Mouse (Mus musculus) C2C12 (cell line): Measurements from ENCODE around the gene Dcst2.

Source experiments
- CEBPB ChIP-seq: IDR thresholded peaks from one replicate; pipeline ENCODE4 v1.6.1; 2011; ENCODE audit warnings: low read depth, mild to moderate bottlenecking, control low read depth, moderate library complexity
- CTCF ChIP-seq: IDR thresholded peaks from one replicate; pipeline ENCODE4 v1.5.1; 2011; ENCODE audit not compliant: control insufficient read depth, insufficient read depth, insufficient read length
- FOSL1 ChIP-seq: IDR thresholded peaks from one replicate; pipeline ENCODE4 v1.8.0; 2011; ENCODE audit warnings: mild to moderate bottlenecking, low read length; ENCODE audit not compliant: poor library complexity, insufficient read depth, severe bottlenecking
- MAX ChIP-seq: IDR thresholded peaks from one replicate; pipeline ENCODE4 v1.6.1; 2011; ENCODE audit warnings: mild to moderate bottlenecking, control low read depth
- MYOD1 ChIP-seq: IDR thresholded peaks from one replicate; pipeline ENCODE4 v1.6.1; 2011; ENCODE audit warnings: low read depth; ENCODE audit not compliant: control insufficient read depth, insufficient read length
- MYOG ChIP-seq: IDR thresholded peaks from one replicate; pipeline ENCODE4 v1.6.1; 2011; ENCODE audit not compliant: control insufficient read depth, insufficient read length; ENCODE audit errors: extremely low read depth
- USF1 ChIP-seq: IDR thresholded peaks from one replicate; pipeline ENCODE4 v1.6.1; 2011; ENCODE audit warnings: low read depth, mild to moderate bottlenecking, control low read depth, moderate library complexity

DNA sequence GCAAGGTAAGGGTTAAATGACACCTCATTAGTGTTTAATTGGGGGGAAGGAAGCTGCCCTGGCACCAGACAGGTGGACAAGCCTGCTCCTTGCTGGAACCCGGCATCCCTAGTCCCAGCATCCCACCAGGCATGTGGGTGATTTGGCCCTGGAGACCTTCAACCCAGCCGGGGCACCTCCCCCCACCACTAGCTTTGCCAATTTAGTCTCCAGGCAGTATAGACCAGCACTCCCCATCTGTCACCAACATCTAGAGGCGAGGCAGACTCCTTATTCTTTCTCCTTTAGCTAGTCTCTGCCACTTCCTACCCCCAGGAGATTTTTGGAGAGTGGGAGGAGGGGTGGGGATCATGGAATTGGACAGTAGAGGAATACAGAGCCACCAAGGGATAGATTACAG is 31.4 kb upstream of the Dcst2 start:
- TF ChIP-seq CTCF (no peak), MAX (no peak), MYOG (no peak), MYOD1 (no peak), USF1 (no peak), FOSL1 (no peak), CEBPB (no peak)
